Mouse (Mus musculus) frontal cortex, postnatal 14 days (tissue): ENCODE measurements around the gene Il5.

Experiments used
- DNase-seq, 2 experiments: peaks; one replicate each; pipeline ENCODE4 v3.0.0; 2022; ENCODE audit warnings: low spot score in 2 of 2

Il5 gene

GRCm38 (mm10) chr11:53720715-53721114 lies at the start of gene Il5:
Il5 (plus strand) TSS chr11:53720794.
- no peak for DNase-seq

- DNase-seq = no peak
These were observed 49.2 kb upstream of the Il5 start for GRCm38 (mm10) chr11:53671414-53671813.

- DNase-seq = no peak
These were observed 40.5 kb upstream of the Il5 start for GRCm38 (mm10) chr11:53680141-53680540.

GRCm38 (mm10) chr11:53681686-53682085 lies 38.9 kb upstream of the Il5 start:
- no peak for DNase-seq

- DNase-seq = no peak
These were observed 38.4 kb upstream of the Il5 start for GRCm38 (mm10) chr11:53682170-53682569.

GRCm38 (mm10) chr11:53682994-53683530 lies 37.5 kb upstream of the Il5 start:
- DNase-seq = no peak

- DNase-seq = no peak
These were observed 28.6 kb upstream of the Il5 start for GRCm38 (mm10) chr11:53691979-53692378.

GRCm38 (mm10) chr11:53698521-53698920 lies 22.1 kb upstream of the Il5 start:
- no peak for DNase-seq

GRCm38 (mm10) chr11:53699351-53699750 lies 21.2 kb upstream of the Il5 start:
- DNase-seq = no peak

- DNase-seq = peak in 1 of 2 experiments; percentile 8
These were observed 14.2 kb upstream of the Il5 start for GRCm38 (mm10) chr11:53706236-53706933.

- DNase-seq = peak; percentile 75 to 85
These were observed 13.5 kb upstream of the Il5 start, which contains the start of gene Rad50 for GRCm38 (mm10) chr11:53706934-53707717. Rad50 (minus strand) TSS chr11:53707319.

GRCm38 (mm10) chr11:53707718-53708009 lies 12.9 kb upstream of the Il5 start:
- DNase-seq = no peak

GRCm38 (mm10) chr11:53719701-53720100 lies 893 bp upstream of the Il5 start:
- DNase-seq = no peak

GRCm38 (mm10) chr11:53731457-53731856 lies 10.9 kb downstream of the Il5 start:
- no peak for DNase-seq

- DNase-seq = no peak
These were observed 11.7 kb downstream of the Il5 start for GRCm38 (mm10) chr11:53732244-53732643.

GRCm38 (mm10) chr11:53733824-53734223 lies 13.2 kb downstream of the Il5 start:
- no peak for DNase-seq

GRCm38 (mm10) chr11:53734431-53734830 lies 13.8 kb downstream of the Il5 start:
- DNase-seq = no peak

- DNase-seq = no peak
These were observed 14.5 kb downstream of the Il5 start for GRCm38 (mm10) chr11:53734970-53735681.

GRCm38 (mm10) chr11:53735682-53736245 lies 15.2 kb downstream of the Il5 start:
- peak; percentile 35 to 40 for DNase-seq

- DNase-seq = peak; percentile 53 to 54
These were observed 16.4 kb downstream of the Il5 start for GRCm38 (mm10) chr11:53736771-53737572.

GRCm38 (mm10) chr11:53737573-53737946 lies 17.0 kb downstream of the Il5 start:
- peak in 1 of 2 experiments; percentile 49 for DNase-seq
